Mouse (Mus musculus) G1E (cell line): Measurements from ENCODE around the gene Htr6.

ENCODE experiments used
- CTCF ChIP-seq: IDR thresholded peaks from 2 replicates; pipeline ENCODE4 v1.5.1; 2012; ENCODE audit warnings: low read depth, low read length, inconsistent platforms, mixed read lengths
- GATA1 ChIP-seq: IDR thresholded peaks from 2 replicates; pipeline ENCODE4 v1.6.1; 2012; ENCODE audit warnings: borderline replicate concordance, low read length, inconsistent platforms, mixed read lengths
- GATA2 ChIP-seq: IDR thresholded peaks from 2 replicates; pipeline ENCODE4 v1.6.1; 2012; ENCODE audit warnings: low read depth, low read length, inconsistent platforms, borderline replicate concordance
- POLR2AphosphoS5 ChIP-seq: IDR thresholded peaks from 2 replicates; pipeline ENCODE4 v1.6.1; 2012; ENCODE audit warnings: low read depth, low read length, inconsistent platforms; ENCODE audit not compliant: insufficient replicate concordance
- TAL1 ChIP-seq: conservative IDR thresholded peaks from 2 replicates; pipeline ENCODE4 v1.6.1; 2012; ENCODE audit warnings: low read depth, low read length, inconsistent platforms, mixed read lengths

GRCm38 (mm10) chr4:139122557-139122956 lies 47.2 kb upstream of the Htr6 start:
- TF ChIP-seq CTCF: no peak
- TF ChIP-seq GATA1: no peak
- no peak for TF ChIP-seq POLR2AphosphoS5
- TF ChIP-seq TAL1: no peak
- TF ChIP-seq GATA2: no peak
